Mouse (Mus musculus): ENCODE data around the gene Gm47429. TPM values are rescaled to one million over a fixed set of nuclear protein-coding genes. Genes with fewer than 3 reads are reported as not detected.

The Gm47429 gene
- polyA plus RNA-seq, 1 experiment from 2014 or later, result not detected

DNA sequence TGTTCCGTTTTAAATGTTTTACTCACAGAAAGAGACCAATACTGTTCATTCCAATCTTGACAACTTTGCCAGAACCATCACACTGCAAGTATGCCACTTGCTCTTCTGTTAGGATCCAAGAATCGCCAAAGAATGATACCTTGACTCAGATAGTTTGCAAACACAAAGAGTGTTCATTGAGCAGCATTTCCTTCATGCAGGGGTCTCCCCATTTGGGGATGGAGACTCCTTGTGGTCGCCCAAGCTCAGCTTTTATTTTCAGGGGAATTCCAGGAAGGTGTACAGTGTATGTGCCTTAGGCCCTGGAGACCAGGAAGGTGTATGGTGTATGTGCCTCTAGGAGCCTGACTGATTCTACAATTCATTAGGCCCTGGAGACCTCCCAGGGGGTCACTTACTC lies 25.3 kb downstream of the Gm47429 start:
- Histone ChIP-seq H3K27me3 (no peaks in the 10 kb centered on the region), H3K9me3 (replicated peaks) (no peaks in the 10 kb centered on the region)
- 35% methylated on average over 3 of the region's 3 CpGs for WGBS

DNA sequence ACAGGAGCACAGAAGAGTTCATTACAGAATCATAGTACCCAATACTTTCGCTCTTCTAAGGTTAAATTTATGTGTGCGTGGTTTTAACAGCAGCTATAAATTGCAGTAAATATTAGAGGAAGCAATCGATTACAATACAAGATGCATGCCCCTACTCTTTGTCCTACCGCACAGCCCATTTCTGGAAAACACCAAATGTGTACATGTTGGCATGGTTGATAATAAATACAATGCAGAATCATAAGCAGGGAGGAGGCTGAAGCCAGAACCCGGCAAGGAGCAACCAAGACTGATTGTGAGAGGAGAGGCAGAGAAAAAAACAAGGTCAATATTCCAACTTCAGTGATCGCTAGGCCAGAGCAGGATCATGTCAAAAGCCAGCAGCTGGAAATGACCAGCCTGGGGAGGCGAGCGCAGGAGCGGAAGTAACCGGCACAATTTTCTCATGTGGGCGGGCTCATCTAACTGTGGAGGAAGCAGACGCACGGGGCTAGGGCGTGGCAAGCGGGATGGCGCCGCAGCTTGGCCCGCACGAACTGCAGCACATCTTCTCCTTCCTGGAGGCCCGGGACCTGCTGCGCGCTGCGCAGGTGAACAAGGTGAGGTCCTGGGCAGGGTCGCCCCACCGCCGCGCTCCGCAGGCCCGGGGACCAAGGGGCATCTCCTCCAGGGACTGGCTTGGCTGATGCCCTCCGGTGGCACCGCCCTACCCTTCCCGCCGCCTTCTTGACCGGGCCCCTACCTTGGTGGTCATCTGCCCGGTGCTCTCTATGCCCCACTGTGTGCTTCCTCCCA lies 26.1 kb downstream of the Gm47429 start, which contains the start of gene Fbxw17:
Fbxw17 (plus strand) TSS at position 476 of the 795 bp plus-strand sequence.
- H3K4me3 ChIP-seq, result peak within 1 kb of the TSS; percentile 75
- H3K27me3 ChIP-seq, result no peaks in the 10 kb centered on the region
- H3K36me3 ChIP-seq, result peaks cover 13% of the 10 kb centered on the region; the same call in 1 of the 2 replicates
- peak within 1 kb of the TSS; percentile 76 for H3K4me2 ChIP-seq
- 12% methylated on average over 34 of the region's 35 CpGs for WGBS
- H3K9me3 ChIP-seq (replicated peaks), result no peaks in the 10 kb centered on the region
- peak within 1 kb of the TSS; percentile 29; the same call in 1 of the 2 replicates for H3K27ac ChIP-seq
- peak within 1 kb of the TSS; percentile 66 for H3K9ac ChIP-seq
- peak; percentile 93 for ATAC-seq (replicated peaks; ENCODE audit: insufficient number of reproducible peaks, insufficient read depth, low FRiP score, low read depth)
- H3K4me1 ChIP-seq (replicated peaks), result peaks cover 5% of the 10 kb centered on the region

More for the DNA sequence above, 25.3 kb downstream of the Gm47429 start:
- Histone ChIP-seq H3K4me2 (peak overlapping the region; percentile 76), H3K9ac (peak overlapping the region; percentile 66), H3K4me3 (peak overlapping the region; percentile 75), H3K27ac (peak overlapping the region; percentile 29; the same call in 1 of the 2 replicates), H3K36me3 (peaks cover 21% of the 10 kb centered on the region), H3K4me1 (replicated peaks) (peaks cover 5% of the 10 kb centered on the region)
- no peak for ATAC-seq (replicated peaks; ENCODE audit: insufficient number of reproducible peaks, insufficient read depth, low FRiP score, low read depth)

Other genes starting within 250 kb of the Gm47429 start
- gene Gm906, start 193.6 kb downstream of the Gm47429 start, polyA plus RNA-seq (2015; fragmentation: Nextera tagmentation; extraction: Ambion mirVana), result not detected in 2 replicates
- 18.5 and 21.9 TPM in 2 replicates for gene Fbxw17, start 26.0 kb downstream of the Gm47429 start, polyA plus RNA-seq (2015; fragmentation: Nextera tagmentation; extraction: Ambion mirVana)
- not detected in 2 replicates for gene Nutm2, start 23.4 kb upstream of the Gm47429 start, polyA plus RNA-seq (2015; fragmentation: Nextera tagmentation; extraction: Ambion mirVana)
- gene Gm904, start 199.3 kb upstream of the Gm47429 start, polyA plus RNA-seq (2015; fragmentation: Nextera tagmentation; extraction: Ambion mirVana), result not detected in 2 replicates

Data from heart, embryonic 15.5 days (tissue).